Mouse (Mus musculus): ENCODE measurements around the gene Sik1.

GRCm38 (mm10) chr17:31842930-31843822, 12.4 kb downstream of the Sik1 start:
- no peak for TF ChIP-seq CTCF (IDR thresholded peaks at IDR 0.05; ENCODE audit: insufficient read depth, low read length)
- TF ChIP-seq POLR2A (IDR thresholded peaks at IDR 0.05; ENCODE audit: borderline replicate concordance, extremely low read depth, low read depth, low read length) = peak; percentile 8; the same call in 1 of the 2 replicates
